Mouse (Mus musculus) retina, postnatal 1 day (tissue): Measurements from ENCODE around the gene Pcx.
A peak's percentile ranks its signal among the peaks of the same experiment; 100 is the strongest.

Experiments used
- DNase-seq: peaks from one replicate; pipeline ENCODE4 v3.0.0-alpha.2; 2012

Gene Pcx

GRCm38 (mm10) chr19:4497263-4497973 lies 12.9 kb upstream of the Pcx start:
- DNase-seq: peak; percentile 90

GRCm38 (mm10) chr19:4498062-4498933 lies 12.0 kb upstream of the Pcx start, which contains the start of gene 2010003K11Rik:
Gene 2010003K11Rik, minus strand, starts transcription at chr19:4498583.
- DNase-seq: no peak

- DNase-seq: no peak
Observed at GRCm38 (mm10) chr19:4502701-4503100, 7.6 kb upstream of the Pcx start.

- DNase-seq: no peak
Observed at GRCm38 (mm10) chr19:4504830-4505229, 5.4 kb upstream of the Pcx start.

- DNase-seq: no peak
Observed at GRCm38 (mm10) chr19:4507746-4508145, 2.5 kb upstream of the Pcx start.

- DNase-seq: no peak
Observed at GRCm38 (mm10) chr19:4511116-4511841, 1.0 kb downstream of the Pcx start.

- no peak for DNase-seq
Observed at GRCm38 (mm10) chr19:4513236-4513858, 3.1 kb downstream of the Pcx start.

GRCm38 (mm10) chr19:4515746-4516145 lies 5.5 kb downstream of the Pcx start:
- peak; percentile 37 for DNase-seq

GRCm38 (mm10) chr19:4516288-4516687 lies 6.0 kb downstream of the Pcx start:
- DNase-seq: no peak

- DNase-seq: no peak
Observed at GRCm38 (mm10) chr19:4517483-4517882, 7.2 kb downstream of the Pcx start.

- DNase-seq: no peak
Observed at GRCm38 (mm10) chr19:4521426-4522050, 11.3 kb downstream of the Pcx start.

- no peak for DNase-seq
Observed at GRCm38 (mm10) chr19:4534646-4535045, 24.4 kb downstream of the Pcx start.

GRCm38 (mm10) chr19:4535922-4536321 lies 25.6 kb downstream of the Pcx start:
- no peak for DNase-seq

- DNase-seq: no peak
Observed at GRCm38 (mm10) chr19:4536606-4537005, 26.3 kb downstream of the Pcx start.

GRCm38 (mm10) chr19:4540263-4540662 lies 30.0 kb downstream of the Pcx start:
- no peak for DNase-seq

GRCm38 (mm10) chr19:4540992-4541391 lies 30.7 kb downstream of the Pcx start:
- no peak for DNase-seq

- DNase-seq: no peak
Observed at GRCm38 (mm10) chr19:4542081-4542480, 31.8 kb downstream of the Pcx start.

GRCm38 (mm10) chr19:4545091-4545490 lies 34.8 kb downstream of the Pcx start:
- DNase-seq: no peak

- no peak for DNase-seq
Observed at GRCm38 (mm10) chr19:4545841-4546240, 35.6 kb downstream of the Pcx start.

- DNase-seq: no peak
Observed at GRCm38 (mm10) chr19:4547801-4548200, 37.5 kb downstream of the Pcx start.

- DNase-seq: no peak
Observed at GRCm38 (mm10) chr19:4548305-4548883, 38.1 kb downstream of the Pcx start.

- no peak for DNase-seq
Observed at GRCm38 (mm10) chr19:4554248-4554647, 44.0 kb downstream of the Pcx start.
